In genomic region chr11:118207424-118208033, GRCm38 (mm10) we compare ENCODE assay signal across 12 mouse cellular contexts. TPM values are rescaled to one million over a fixed set of nuclear protein-coding genes. Genes with fewer than 3 reads are reported as not detected.
DNase-seq lines count a peak whose midpoint lies in the region; ATAC-seq and TF ChIP-seq lines count a peak whose summit lies in the region.
"Had no signal": no experiment of that assay in that cellular context is flagged by ENCODE, and none has a peak within 500 bp of the region (broad histone marks: within the 10 kb centered on the region; RNA-seq: fewer than 3 reads in every experiment).

No protein-coding gene starts in this region.

- no peak overlapping the region for H3K27ac ChIP-seq in forebrain, embryonic 11.5 days (ENCODE audit: low read depth, low read length)
- H3K27ac ChIP-seq in forebrain, postnatal 0 days (ENCODE audit: low read depth, low read length): no peak overlapping the region
- H3K27ac ChIP-seq in kidney, postnatal 0 days: no peak overlapping the region
- H3K27ac ChIP-seq in ES-E14 (ENCODE audit: insufficient read depth, low read depth, low read length, poor library complexity, severe bottlenecking): no peak overlapping the region
- H3K27ac ChIP-seq in limb, embryonic 12.5 days: peak overlapping the region; percentile 89

- in situ Hi-C loops in ES-E14 (cut with MboI; ENCODE audit: low sequenced_read_pairs in 2 of 2, unreplicated experiment in 2 of 2): no loop called here

- WGBS in forebrain, embryonic 11.5 days: 24% methylated on average over 3 of the region's 3 CpGs
- 35% methylated on average over 3 of the region's 3 CpGs for WGBS in forebrain, postnatal 0 days
- 77% methylated on average over 3 of the region's 3 CpGs for WGBS in kidney, postnatal 0 days
- 86% methylated on average over 3 of the region's 3 CpGs for WGBS in limb, embryonic 12.5 days

- 0 out of 2 replicates have a peak overlapping the region, but pooled peaks have one; percentile 2 for H3K4me2 ChIP-seq in forebrain, embryonic 11.5 days (ENCODE audit: low read depth, low read length, severe bottlenecking)
- no peak overlapping the region for H3K4me2 ChIP-seq in forebrain, postnatal 0 days (ENCODE audit: low read depth)
- H3K4me2 ChIP-seq in kidney, postnatal 0 days (ENCODE audit: low read length): no peak overlapping the region
- no peak overlapping the region for H3K4me2 ChIP-seq in limb, embryonic 12.5 days
- H3K4me2 ChIP-seq: hindbrain, embryonic 15.5 days; lung, embryonic 15.5 days had no signal

- H3K9ac ChIP-seq in forebrain, embryonic 11.5 days (ENCODE audit: low read length): no peak overlapping the region
- no peak overlapping the region for H3K9ac ChIP-seq in forebrain, postnatal 0 days
- 0 out of 2 replicates have a peak overlapping the region, but pooled peaks have one; percentile 23 for H3K9ac ChIP-seq in kidney, postnatal 0 days (ENCODE audit: low read depth, low read length)
- no peak overlapping the region for H3K9ac ChIP-seq in ES-E14 (ENCODE audit: insufficient read depth, low read depth, low read length, poor library complexity, severe bottlenecking)
- H3K9ac ChIP-seq in limb, embryonic 12.5 days (replicated peaks): no peak overlapping the region
- H3K9ac ChIP-seq: hindbrain, embryonic 15.5 days; lung, embryonic 15.5 days had no signal

- no peaks in the 10 kb centered on the region for H3K9me3 ChIP-seq in forebrain, embryonic 11.5 days (ENCODE audit: control insufficient read depth, low read length)
- H3K9me3 ChIP-seq in forebrain, postnatal 0 days (ENCODE audit: low read length): no peaks in the 10 kb centered on the region
- H3K9me3 ChIP-seq in kidney, postnatal 0 days (replicated peaks; ENCODE audit: low read length): no peaks in the 10 kb centered on the region
- H3K9me3 ChIP-seq in ES-E14 (ENCODE audit: control insufficient read depth, insufficient read depth, low read depth, low read length): no peaks in the 10 kb centered on the region
- no peaks in the 10 kb centered on the region for H3K9me3 ChIP-seq in limb, embryonic 12.5 days
- H3K9me3 ChIP-seq: hindbrain, embryonic 15.5 days; lung, embryonic 15.5 days had no signal

- H3K36me3 ChIP-seq in forebrain, embryonic 11.5 days (ENCODE audit: control insufficient read depth, insufficient read depth, low read length): no peaks in the 10 kb centered on the region
- H3K36me3 ChIP-seq in forebrain, postnatal 0 days (ENCODE audit: insufficient read depth): no peaks in the 10 kb centered on the region
- H3K36me3 ChIP-seq in kidney, postnatal 0 days (ENCODE audit: insufficient read depth, low read length): no peaks in the 10 kb centered on the region
- H3K36me3 ChIP-seq in ES-E14 (ENCODE audit: control insufficient read depth, insufficient read depth, low read length, poor library complexity, severe bottlenecking): no peaks in the 10 kb centered on the region
- no peaks in the 10 kb centered on the region for H3K36me3 ChIP-seq in limb, embryonic 12.5 days
- H3K36me3 ChIP-seq: hindbrain, embryonic 15.5 days; lung, embryonic 15.5 days had no signal

- no peak for DNase-seq in forebrain, embryonic 11.5 days (ENCODE audit: low spot score)
- DNase-seq in forebrain, postnatal 0 days: no peak
- no peak for DNase-seq in kidney, postnatal 0 days (ENCODE audit: low spot score)
- no peak for DNase-seq in kidney, adult 11 months
- peak; percentile 15 for DNase-seq in ES-E14 (ENCODE audit: low read depth, low spot score)
- DNase-seq in gastrocnemius, postnatal 10 days: no peak
- DNase-seq in right cerebral cortex, adult 18-20 months: no peak
- DNase-seq: kidney, postnatal 36 days; right cerebral cortex, postnatal 4 days had no signal

- H3K4me1 ChIP-seq in forebrain, embryonic 11.5 days (replicated peaks; ENCODE audit: control insufficient read depth, insufficient read depth, low read length): peaks cover 23% of the 10 kb centered on the region; the same call in 1 of the 2 replicates
- peaks cover 47% of the 10 kb centered on the region for H3K4me1 ChIP-seq in forebrain, postnatal 0 days (ENCODE audit: insufficient read depth)
- peaks cover 45% of the 10 kb centered on the region for H3K4me1 ChIP-seq in kidney, postnatal 0 days (replicated peaks; ENCODE audit: insufficient read depth, low read length)
- peaks cover 6 to 19% of the 10 kb centered on the region in 2 experiments; a peak in 2 of 4 replicates for H3K4me1 ChIP-seq in ES-E14 (ENCODE audit: control insufficient read depth in 2 of 2, insufficient read depth in 2 of 2, low read length in 2 of 2, poor library complexity in 1 of 2)
- peaks cover 78% of the 10 kb centered on the region for H3K4me1 ChIP-seq in limb, embryonic 12.5 days (replicated peaks)

- H3K27me3 ChIP-seq in forebrain, embryonic 11.5 days (ENCODE audit: control insufficient read depth, insufficient read depth, low read length): no peaks in the 10 kb centered on the region
- H3K27me3 ChIP-seq in forebrain, postnatal 0 days (ENCODE audit: insufficient read depth, low read length): no peaks in the 10 kb centered on the region
- H3K27me3 ChIP-seq in kidney, postnatal 0 days (ENCODE audit: insufficient read depth, low read length): no peaks in the 10 kb centered on the region
- H3K27me3 ChIP-seq in limb, embryonic 12.5 days: no peaks in the 10 kb centered on the region
- H3K27me3 ChIP-seq: hindbrain, embryonic 15.5 days; lung, embryonic 15.5 days had no signal

- no peak overlapping the region for H3K4me3 ChIP-seq in forebrain, embryonic 11.5 days (ENCODE audit: low read depth, low read length)
- H3K4me3 ChIP-seq in forebrain, postnatal 0 days (ENCODE audit: low read depth, low read length): no peak overlapping the region
- no peak overlapping the region for H3K4me3 ChIP-seq in kidney, postnatal 0 days (replicated peaks; ENCODE audit: low read depth, low read length)
- H3K4me3 ChIP-seq in ES-E14 (ENCODE audit: insufficient read depth in 1 of 2, low read depth in 1 of 2, low read length in 2 of 2, poor library complexity in 1 of 2, severe bottlenecking in 1 of 2): no peak overlapping the region
- no peak overlapping the region for H3K4me3 ChIP-seq in limb, embryonic 12.5 days (replicated peaks)
- H3K4me3 ChIP-seq: hindbrain, embryonic 15.5 days; lung, embryonic 15.5 days had no signal

- TF ChIP-seq CTCF in forebrain, postnatal 0 days (IDR thresholded peaks at IDR 0.05; ENCODE audit: low read depth): no peak
- no peak for TF ChIP-seq CTCF in kidney, postnatal 0 days (IDR thresholded peaks at IDR 0.05; ENCODE audit: low read depth)

- ATAC-seq in forebrain, embryonic 11.5 days (replicated peaks; ENCODE audit: low FRiP score): no peak
- no peak for ATAC-seq in forebrain, postnatal 0 days
- no peak for ATAC-seq in kidney, postnatal 0 days (replicated peaks; ENCODE audit: low FRiP score, low read depth)
- ATAC-seq in limb, embryonic 12.5 days (ENCODE audit: insufficient number of reproducible peaks, insufficient read depth, low FRiP score, low TSS enrichment, low read depth): no peak

TF ChIP-seq in ES-E14, 5 proteins besides CTCF, POLR2A, EP300 and RAD21:
- no peak for TF ChIP-seq CHD2 (IDR thresholded peaks at IDR 0.05; ENCODE audit: low read depth, low read length)
- no peak for TF ChIP-seq HCFC1 (IDR thresholded peaks at IDR 0.05; ENCODE audit: borderline replicate concordance, insufficient read depth, low read length)
- no peak for TF ChIP-seq MAFK (IDR thresholded peaks at IDR 0.05; ENCODE audit: insufficient read depth, low read depth, low read length)
- no peak for TF ChIP-seq ZNF384 (IDR thresholded peaks at IDR 0.05; ENCODE audit: low read depth, low read length)
- no peak for TF ChIP-seq ZC3H11A (IDR thresholded peaks at IDR 0.05; ENCODE audit: borderline replicate concordance, low read depth, low read length)

RNA-seq across cellular contexts. Expression of gene Cyth1, which starts 40.9 kb away (rescaled TPM):
- 11.5 and 12.1 TPM in 2 replicates for polyA plus RNA-seq in forebrain, embryonic 11.5 days (2014; fragmentation: Nextera tagmentation; extraction: Ambion mirVana)
- total RNA-seq in forebrain, postnatal 0 days (2014; rRNA removed): 64.1 and 74.1 TPM in 2 replicates
- 23.7 and 24.2 TPM in 2 replicates for polyA plus RNA-seq in forebrain, postnatal 0 days (2015; fragmentation: Nextera tagmentation; extraction: Ambion mirVana)
- polyA plus RNA-seq in kidney, postnatal 0 days (2015; fragmentation: Nextera tagmentation; extraction: Ambion mirVana): 16.7 and 17.3 TPM in 2 replicates
- 3.8 and 6.3 TPM in 2 replicates for total RNA-seq in ES-E14 (2012; rRNA removed)
- polyA plus RNA-seq in limb, embryonic 12.5 days (2016; fragmentation: Nextera tagmentation; extraction: Ambion mirVana): 24.5 and 26.3 TPM in 2 replicates
- 10 to 100 TPM; 26.4 to 30.7 TPM for total RNA-seq in gastrocnemius, postnatal 10 days (2021)
